Mouse (Mus musculus) olfactory bulb, adult 2 months (tissue): Measurements from ENCODE around the gene Scyl3.

Experiments used
- CTCF ChIP-seq: fragments of 200-500 bp; IDR thresholded peaks from 2 replicates; pipeline ENCODE4 v1.5.1; 2012; ENCODE audit warnings: low read depth, mild to moderate bottlenecking, low read length, moderate library complexity; ENCODE audit not compliant: insufficient read depth
- POLR2A ChIP-seq: fragments of 200-500 bp; IDR thresholded peaks from 2 replicates; pipeline ENCODE4 v1.6.1; 2012; ENCODE audit warnings: mild to moderate bottlenecking, low read depth, low read length, moderate library complexity; ENCODE audit not compliant: insufficient read depth

DNA sequence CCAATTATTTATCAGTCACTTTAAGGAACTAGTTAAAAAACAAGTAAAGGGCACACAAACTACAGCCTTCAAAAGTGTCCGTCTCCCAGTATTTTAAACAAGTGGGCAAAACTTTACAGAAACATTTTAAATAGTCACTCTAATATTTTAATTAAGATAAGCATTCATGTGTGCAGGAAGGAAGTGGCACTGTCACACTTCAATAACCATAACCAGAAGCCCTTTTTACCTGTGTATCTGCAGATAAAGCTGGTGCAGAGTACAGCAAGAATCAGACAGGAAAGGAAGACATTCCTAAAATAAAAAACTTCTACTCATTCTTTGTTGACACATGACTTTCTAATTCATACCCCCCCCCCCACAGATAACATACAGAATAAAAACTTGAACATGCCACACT, 47.6 kb downstream of the Scyl3 start:
- TF ChIP-seq CTCF = no peak
- no peak for TF ChIP-seq POLR2A
